Mouse (Mus musculus) bone marrow macrophage, adult 2 months (primary cell): ENCODE data around the gene Gm42688. TPM values are rescaled to one million over a fixed set of nuclear protein-coding genes. Genes with fewer than 3 reads are reported as not detected.

Experiments
- H3K27ac ChIP-seq: 2 replicates; pipeline ENCODE4 v1.5.1; 2012; ENCODE audit warnings: low read depth, low read length; ENCODE audit not compliant: insufficient read depth
- H3K4me1 ChIP-seq: 2 replicates; pipeline ENCODE4 v1.6.1; 2012; ENCODE audit warnings: low read length; ENCODE audit not compliant: control insufficient read depth, insufficient read depth
- H3K4me3 ChIP-seq: 2 replicates; pipeline ENCODE4 v1.5.1; 2012; ENCODE audit warnings: mild to moderate bottlenecking, low read length, moderate library complexity; ENCODE audit not compliant: insufficient read depth
- CTCF ChIP-seq: IDR thresholded peaks from 2 replicates; pipeline ENCODE4 v1.5.1; 2012; ENCODE audit warnings: low read depth, mild to moderate bottlenecking, low read length, moderate library complexity
- POLR2A ChIP-seq: IDR thresholded peaks from 2 replicates; pipeline ENCODE4 v1.6.1; 2012; ENCODE audit warnings: mild to moderate bottlenecking, low read depth, low read length, borderline replicate concordance
- polyA plus RNA-seq: library from polyadenylated mRNA; stranded (reverse); fragments of >200 nt; gene quantifications from 2 replicates; pipeline ENCODE4 v1.2.4, GENCODE M21; 2012; ENCODE audit not compliant: missing spikeins, insufficient read depth, insufficient read length

The Gm42688 gene
- polyA plus RNA-seq, 1 experiment = 5.5 TPM

- TF ChIP-seq CTCF = no peak
- no peak for TF ChIP-seq POLR2A
- peaks cover 21% of the 10 kb centered on the region for H3K4me1 ChIP-seq
- no peak overlapping the region for H3K27ac ChIP-seq
- no peak overlapping the region for H3K4me3 ChIP-seq
These were observed 16.2 kb downstream of the Gm42688 start for GRCm38 (mm10) chr6:83117616-83118015.

- Histone ChIP-seq H3K4me1 (peaks cover 21% of the 10 kb centered on the region), H3K27ac (no peak overlapping the region), H3K4me3 (no peak overlapping the region)
- TF ChIP-seq POLR2A (no peak), CTCF (no peak)
These were observed 17.0 kb downstream of the Gm42688 start for GRCm38 (mm10) chr6:83118369-83118768.

- Histone ChIP-seq H3K4me1 (peaks cover 22% of the 10 kb centered on the region), H3K27ac (no peak overlapping the region)
- TF ChIP-seq CTCF (no peak), POLR2A (no peak)
These were observed 17.7 kb downstream of the Gm42688 start for GRCm38 (mm10) chr6:83118825-83119733.

GRCm38 (mm10) chr6:83119734-83120051, 18.3 kb downstream of the Gm42688 start:
- Histone ChIP-seq H3K27ac (no peak overlapping the region), H3K4me1 (peaks cover 20% of the 10 kb centered on the region), H3K4me3 (no peak overlapping the region)
- TF ChIP-seq POLR2A (no peak), CTCF (no peak)

More at GRCm38 (mm10) chr6:83118825-83119733, 17.7 kb downstream of the Gm42688 start:
- no peak overlapping the region for H3K4me3 ChIP-seq

GRCm38 (mm10) chr6:83120930-83121862, 19.8 kb downstream of the Gm42688 start, which contains the start of gene Wbp1:
TSS of gene Wbp1 (minus strand) at chr6:83121559.
- Histone ChIP-seq H3K27ac (peak within 1 kb of the TSS; percentile 40), H3K4me1 (peaks cover 20% of the 10 kb centered on the region), H3K4me3 (peak within 1 kb of the TSS; percentile 67)
- TF ChIP-seq CTCF (no peak), POLR2A (no peak)

GRCm38 (mm10) chr6:83121863-83122710, 20.7 kb downstream of the Gm42688 start:
- TF ChIP-seq POLR2A (no peak), CTCF (no peak)
- Histone ChIP-seq H3K27ac (peak overlapping the region; percentile 25; the same call in 1 of the 2 replicates), H3K4me1 (peaks cover 13% of the 10 kb centered on the region), H3K4me3 (peak overlapping the region; percentile 64)

GRCm38 (mm10) chr6:83122961-83123360, 21.5 kb downstream of the Gm42688 start:
- TF ChIP-seq POLR2A (no peak), CTCF (no peak)
- Histone ChIP-seq H3K4me1 (peaks cover 13% of the 10 kb centered on the region), H3K4me3 (no peak overlapping the region), H3K27ac (no peak overlapping the region)

- 0 out of 2 replicates have a peak overlapping the region, but pooled peaks have one; percentile 22 for H3K27ac ChIP-seq
- peak overlapping the region; percentile 85 for H3K4me3 ChIP-seq
- TF ChIP-seq POLR2A = no peak
- no peak for TF ChIP-seq CTCF
- H3K4me1 ChIP-seq = peaks cover 9% of the 10 kb centered on the region
These were observed 23.5 kb downstream of the Gm42688 start for GRCm38 (mm10) chr6:83124851-83125312.

- Histone ChIP-seq H3K4me3 (peak within 1 kb of the TSS; percentile 85), H3K27ac (0 out of 2 replicates have a peak within 1 kb of the TSS, but pooled peaks have one; percentile 22), H3K4me1 (peaks cover 9% of the 10 kb centered on the region)
- no peak for TF ChIP-seq CTCF
These were observed 23.9 kb downstream of the Gm42688 start, which contains the start of gene Ino80b for GRCm38 (mm10) chr6:83125331-83125730. TSS of gene Ino80b (minus strand) at chr6:83125431.

- H3K27ac ChIP-seq = no peak overlapping the region
- TF ChIP-seq POLR2A = no peak
- no peak for TF ChIP-seq CTCF
- H3K4me3 ChIP-seq = no peak overlapping the region
- H3K4me1 ChIP-seq = peaks cover 21% of the 10 kb centered on the region
These were observed 26.0 kb downstream of the Gm42688 start for GRCm38 (mm10) chr6:83127419-83127818.
